Mouse (Mus musculus) cortical plate, adult 2 months (tissue): Measurements from ENCODE around the gene Plekhh1.

Experiments
- CTCF ChIP-seq: fragments of 200-500 bp; IDR thresholded peaks from 2 replicates; pipeline ENCODE4 v1.5.1; 2011; ENCODE audit warnings: mild to moderate bottlenecking, control low read depth, low read length; ENCODE audit not compliant: insufficient read depth; ENCODE audit errors: extremely low read depth
- POLR2A ChIP-seq: fragments of 200-500 bp; IDR thresholded peaks from 2 replicates; pipeline ENCODE4 v1.6.1; 2011; ENCODE audit warnings: mild to moderate bottlenecking, low read length, control low read depth; ENCODE audit not compliant: insufficient read depth; ENCODE audit errors: extremely low read depth

DNA sequence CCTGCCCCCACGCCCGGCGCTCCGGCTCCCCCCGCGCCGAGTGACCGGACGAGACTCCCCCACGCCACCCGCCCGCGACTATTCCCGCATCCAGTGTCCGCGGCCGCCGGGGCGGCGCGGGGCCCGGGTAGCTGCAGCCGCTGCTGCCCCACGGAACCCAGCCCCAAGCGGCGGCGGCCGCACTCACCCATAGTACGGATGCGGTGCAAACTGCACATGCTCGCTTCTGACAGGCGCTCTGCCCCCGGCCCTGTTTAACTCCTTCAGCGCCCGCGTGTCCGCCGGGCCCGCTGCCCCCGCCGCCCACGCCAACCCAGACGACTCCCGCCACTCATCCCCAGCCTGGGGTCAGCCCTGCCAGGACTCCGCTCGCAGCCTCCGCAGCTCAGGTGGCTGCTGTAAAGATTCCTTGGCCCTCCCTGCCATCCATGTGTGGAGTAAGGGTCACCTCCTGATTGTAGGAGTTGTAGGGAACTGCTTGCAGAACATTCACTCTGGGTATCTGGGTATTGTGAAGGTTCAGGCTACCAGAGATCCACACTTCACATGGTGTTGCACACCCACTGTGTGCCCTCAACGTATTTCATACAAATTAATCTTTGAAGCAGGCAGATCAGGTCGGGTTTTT, 21.7 kb upstream of the Plekhh1 start, which contains the start of gene Tmem229b:
- TF ChIP-seq CTCF (no peak), POLR2A (no peak)
